Mouse (Mus musculus) right cerebral cortex, postnatal 4 days (tissue): ENCODE data around the gene Bmp2k.

Source experiments
- DNase-seq: peaks from one replicate; pipeline ENCODE4 v3.0.0-alpha.2; 2022

Bmp2k gene

DNA sequence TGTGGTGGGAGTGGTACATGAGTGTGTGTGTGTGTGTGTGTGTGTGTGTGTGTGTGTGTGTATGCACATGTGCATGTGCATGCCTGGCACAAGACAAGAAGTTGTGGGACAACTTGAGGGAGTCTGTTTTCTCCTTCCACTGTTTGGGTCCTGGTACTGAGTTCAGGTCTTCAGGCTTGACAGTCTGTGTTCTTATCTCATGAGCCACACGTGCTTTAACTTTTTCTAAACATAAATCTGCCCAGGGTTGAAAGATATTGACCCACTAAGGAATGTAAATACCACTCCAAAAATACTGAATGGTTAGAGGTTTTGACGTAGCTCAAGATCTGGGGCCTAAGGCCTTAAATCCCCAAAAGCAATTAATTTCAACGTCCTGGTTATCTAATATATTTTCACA is 23.8 kb upstream of the Bmp2k start:
- no peak for DNase-seq

DNA sequence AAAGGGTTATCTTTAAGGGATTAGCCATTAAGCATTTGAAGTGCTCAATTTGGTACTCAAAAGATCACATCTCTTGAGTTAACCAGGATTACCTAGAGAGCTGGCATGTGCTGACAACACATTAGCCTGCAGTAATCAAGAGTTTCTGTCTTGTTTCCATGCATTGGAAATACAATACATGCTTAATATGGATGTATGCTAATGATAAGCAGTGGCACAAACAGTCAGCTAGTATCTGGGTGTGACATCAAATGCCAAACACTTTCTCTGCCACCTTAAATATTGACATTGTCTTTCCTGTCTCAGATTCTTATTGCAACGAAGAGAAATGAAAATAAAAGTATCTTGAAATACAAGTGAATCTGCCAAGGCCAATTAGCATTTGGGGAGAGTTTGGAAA is 22.8 kb upstream of the Bmp2k start:
- no peak for DNase-seq

DNA sequence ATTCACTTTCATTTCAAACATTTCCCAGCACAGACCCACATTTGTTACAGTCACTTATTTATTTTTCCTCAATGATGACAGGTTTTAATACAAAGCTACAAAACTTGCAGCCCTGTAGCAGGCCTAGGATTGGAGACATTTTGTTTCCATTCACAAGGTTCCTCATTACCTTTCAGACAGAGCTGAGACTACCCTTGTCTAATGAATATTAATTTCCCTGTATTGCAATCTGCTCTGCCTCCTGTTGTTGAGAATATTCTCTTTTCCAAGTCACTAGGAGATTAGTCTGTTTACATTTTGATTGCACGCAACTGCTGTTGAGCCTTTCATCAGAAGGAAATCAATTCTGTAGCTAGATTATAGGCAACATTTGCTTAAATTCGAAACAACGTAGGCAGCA is 22.4 kb upstream of the Bmp2k start:
- no peak for DNase-seq

DNA sequence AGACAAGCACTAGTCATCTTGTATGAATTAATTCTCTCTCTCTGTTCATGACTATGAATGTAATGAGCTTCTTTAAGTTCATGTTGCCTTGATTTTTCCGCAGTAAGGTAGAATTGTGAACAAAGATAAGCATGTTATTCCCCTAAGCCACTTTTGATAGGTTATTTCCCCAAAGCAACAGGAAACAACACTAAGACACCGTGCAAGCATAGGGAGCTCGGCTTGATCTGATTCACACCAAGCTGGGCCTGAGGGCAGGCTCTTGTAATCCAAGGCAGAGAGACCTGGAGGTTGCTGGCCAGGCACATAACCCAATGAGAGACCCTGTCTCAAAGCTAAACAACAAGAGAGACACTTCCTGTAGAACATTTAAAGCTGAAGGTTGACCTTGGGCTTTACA is 21.3 kb upstream of the Bmp2k start:
- no peak for DNase-seq

DNA sequence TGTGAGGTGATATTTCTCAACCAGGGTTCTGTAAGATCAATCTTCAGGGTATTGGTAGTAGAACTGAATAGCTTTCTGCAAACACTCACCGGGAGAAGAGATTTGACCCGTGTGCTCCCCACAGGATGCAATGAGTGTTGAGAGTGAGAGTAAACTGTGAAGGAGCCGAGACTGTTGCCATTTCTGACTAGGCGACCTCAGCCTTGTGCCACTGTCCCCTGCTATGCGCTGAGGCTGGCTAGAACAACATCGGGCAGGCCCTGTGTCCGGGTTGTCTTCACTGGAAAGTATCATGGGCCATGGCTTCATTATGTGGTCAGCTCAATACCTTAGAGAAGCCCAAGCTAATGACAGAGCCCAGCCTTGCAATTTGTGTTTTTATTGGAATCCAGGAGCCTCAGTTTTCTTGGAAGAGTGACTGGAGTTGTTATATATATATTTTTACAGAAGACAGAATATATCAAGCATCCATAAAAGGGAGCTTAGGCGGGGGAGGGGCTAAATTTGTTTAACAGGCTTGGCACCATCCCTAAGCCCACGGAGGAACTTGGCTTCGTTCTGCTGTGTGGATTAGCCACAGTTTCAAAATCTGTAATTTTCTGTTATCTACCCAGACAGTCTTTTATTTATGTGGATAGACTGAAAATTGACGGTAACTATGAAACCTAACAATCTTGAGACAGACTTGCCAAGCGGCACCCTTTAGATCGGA is 18.0 kb upstream of the Bmp2k start:
- DNase-seq = no peak

DNA sequence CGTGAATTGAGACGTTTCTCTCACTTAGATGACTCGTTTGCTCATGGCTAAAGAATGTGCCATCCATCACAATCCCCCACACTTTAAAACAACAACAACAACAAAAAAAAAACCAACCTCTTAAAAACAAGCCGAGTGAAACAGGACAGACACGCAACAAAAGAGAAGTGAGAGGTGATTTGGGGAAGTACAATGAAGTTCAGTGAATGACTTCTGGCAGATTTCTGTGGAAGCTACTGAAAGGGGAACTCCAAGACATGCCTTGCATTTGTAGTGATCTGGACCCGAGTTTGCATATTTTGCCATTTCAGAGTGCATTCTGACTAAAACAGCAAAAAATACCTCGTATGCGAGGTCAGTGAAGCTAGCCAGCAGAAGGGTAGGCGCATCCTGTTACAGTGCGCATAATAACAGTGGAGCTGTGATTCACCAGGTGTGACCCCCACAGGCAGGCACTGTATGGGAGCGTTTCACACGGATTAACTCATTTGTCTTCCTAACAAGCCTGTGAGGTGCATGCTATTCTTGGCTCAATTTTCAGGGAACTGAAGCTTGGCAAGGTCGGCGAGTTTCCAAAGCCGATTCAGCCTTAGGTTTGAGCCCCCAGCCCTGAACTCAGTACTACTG is 17.4 kb upstream of the Bmp2k start:
- no peak for DNase-seq

DNA sequence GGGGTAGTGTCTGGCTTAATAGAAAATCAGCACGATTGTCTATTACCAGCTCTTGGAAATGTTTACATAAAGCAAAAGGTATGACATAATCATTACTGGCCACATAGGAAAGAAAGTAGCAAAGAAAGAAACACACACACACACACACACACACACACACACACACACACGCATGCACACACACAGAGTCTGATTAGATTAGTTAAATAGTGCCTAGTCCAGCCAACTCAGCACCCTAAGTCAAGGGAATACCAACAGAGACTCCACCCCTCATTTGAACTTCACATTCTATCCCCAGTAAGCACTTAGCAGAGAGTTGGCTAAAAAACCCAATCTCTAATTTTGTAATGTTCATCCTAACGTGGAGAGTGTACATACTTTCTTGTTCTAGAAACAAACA is 15.5 kb upstream of the Bmp2k start:
- DNase-seq = no peak

DNA sequence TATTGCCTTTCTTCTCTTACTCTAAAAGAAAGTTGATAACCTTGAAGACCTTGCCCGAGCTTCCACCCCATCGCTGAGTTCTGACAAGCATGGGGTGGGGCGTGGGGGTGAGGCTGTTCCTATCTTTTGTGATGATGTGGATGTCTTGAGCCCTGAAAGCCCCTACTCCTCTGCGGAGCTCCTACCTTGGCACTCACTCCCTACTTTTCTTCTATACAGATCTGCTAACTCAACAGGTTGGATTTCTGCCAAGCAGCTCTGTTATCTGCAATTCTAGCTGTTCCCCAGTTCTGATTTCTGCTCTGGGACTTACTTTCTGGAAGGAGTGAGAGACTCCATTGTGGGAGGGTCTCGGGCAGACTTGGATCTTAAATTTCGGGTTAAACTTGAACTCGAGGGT is 14.3 kb upstream of the Bmp2k start:
- DNase-seq = no peak

DNA sequence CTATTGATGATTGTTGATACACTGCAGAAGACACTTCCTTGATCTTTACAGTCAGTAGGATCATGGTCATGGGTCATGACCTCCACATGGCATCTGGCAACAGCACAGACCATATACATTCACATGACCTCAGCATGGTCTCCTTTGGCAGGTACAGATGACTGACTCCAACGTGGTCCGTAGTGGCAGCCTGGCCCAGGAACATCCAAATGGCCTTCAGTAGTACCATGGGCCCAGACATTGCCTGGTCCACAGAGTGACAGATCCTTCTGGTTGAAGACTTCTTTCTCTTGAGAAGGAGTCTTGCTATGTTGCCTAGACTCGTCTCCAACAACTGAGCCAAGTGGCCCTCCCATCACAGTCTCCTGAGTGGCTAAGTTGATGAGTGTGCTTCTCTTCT is 10.6 kb upstream of the Bmp2k start:
- no peak for DNase-seq

DNA sequence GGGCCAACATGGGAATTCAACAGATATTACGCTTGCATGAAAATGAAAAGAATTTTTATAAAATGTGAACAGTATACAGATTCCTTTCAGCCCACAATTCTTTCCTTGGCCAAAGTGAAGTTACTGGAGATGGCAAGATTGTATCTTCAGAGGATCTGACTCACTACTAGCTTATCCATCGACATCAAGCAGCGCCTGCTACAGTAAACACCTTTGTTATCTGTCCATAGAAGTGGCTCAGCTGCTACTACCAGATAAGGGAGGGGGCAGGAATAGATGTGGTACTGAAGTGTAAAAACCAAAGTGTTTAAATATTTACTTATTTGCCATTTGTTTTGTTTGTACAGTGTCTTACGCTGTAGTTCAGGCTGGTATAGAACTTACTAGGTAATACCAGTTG is 8.6 kb upstream of the Bmp2k start:
- no peak for DNase-seq

DNA sequence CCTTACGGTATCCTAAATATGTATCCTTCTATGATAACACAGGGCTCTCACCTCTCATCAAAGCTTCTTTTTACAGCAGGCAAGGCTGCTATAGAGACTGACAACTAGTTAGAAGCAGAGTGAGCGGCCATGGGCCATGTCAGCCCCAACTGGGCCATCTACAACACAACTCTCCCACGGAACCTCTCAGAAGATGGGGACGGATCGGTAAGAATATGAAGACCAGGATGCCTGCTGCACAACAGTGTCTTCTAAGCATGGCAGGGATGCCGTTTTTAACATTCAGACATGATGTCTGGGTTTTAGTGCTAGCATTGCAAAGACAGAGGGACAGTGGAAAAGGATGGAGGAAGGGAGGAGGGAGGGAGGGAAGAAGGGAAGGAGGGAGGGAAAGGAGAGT is 6.3 kb upstream of the Bmp2k start:
- DNase-seq = no peak

DNA sequence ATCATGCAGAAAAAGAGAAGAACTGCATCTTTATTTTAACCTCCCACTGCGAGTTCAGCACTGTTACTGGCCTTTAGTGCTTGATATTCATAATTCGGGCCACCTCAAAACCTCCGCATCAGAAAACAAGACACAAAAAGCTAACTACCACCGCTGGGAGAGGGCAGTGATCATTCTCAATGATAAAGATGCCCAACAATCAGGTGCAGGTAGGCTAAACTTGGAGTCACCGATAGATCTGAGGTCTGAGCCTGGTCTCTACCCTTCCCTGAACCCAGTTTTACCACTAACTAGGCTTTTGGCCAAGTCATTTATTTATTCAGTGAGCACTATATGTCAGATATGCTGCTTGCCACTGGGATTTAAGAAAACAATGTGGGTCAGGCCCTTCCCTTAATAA is 4.8 kb upstream of the Bmp2k start:
- no peak for DNase-seq

DNA sequence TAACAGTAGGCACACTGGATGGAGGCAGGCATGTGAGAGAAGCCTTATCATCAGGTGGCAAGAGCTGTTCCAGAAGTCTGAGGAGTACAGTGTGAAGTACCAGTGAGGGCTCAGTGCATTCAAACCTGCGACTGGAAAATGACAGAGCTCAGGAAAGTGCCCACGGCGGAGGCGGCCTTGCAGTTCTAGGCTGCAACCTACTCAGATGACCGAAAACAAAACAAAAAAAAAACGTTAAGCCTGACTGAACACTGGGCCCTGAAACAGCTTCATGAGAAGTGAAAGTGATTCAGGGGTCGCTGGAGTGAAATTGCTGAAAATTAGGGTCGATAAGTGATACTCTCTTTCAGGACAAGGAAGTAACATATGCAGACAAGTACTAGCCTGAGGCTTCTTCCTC is 4.4 kb upstream of the Bmp2k start:
- DNase-seq = no peak

DNA sequence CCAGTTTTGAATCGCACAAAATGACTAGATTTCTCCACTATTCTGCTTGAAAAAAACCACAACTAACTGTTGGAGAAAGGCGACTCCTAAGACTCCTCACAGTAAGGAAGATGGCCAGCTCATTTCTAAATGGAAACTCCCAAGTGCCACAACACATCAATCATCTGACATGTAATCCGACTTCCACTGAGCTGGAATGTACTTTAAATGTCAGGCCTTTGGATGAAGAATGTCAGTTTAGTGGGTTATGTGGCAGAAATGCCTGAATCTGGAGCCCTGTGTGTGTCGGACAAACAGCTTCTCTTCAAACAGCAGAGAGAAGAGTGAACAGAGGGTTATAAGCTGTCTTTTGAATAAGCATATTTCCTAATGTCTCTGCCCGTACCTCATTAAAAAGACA is 1.7 kb upstream of the Bmp2k start:
- DNase-seq = no peak

DNA sequence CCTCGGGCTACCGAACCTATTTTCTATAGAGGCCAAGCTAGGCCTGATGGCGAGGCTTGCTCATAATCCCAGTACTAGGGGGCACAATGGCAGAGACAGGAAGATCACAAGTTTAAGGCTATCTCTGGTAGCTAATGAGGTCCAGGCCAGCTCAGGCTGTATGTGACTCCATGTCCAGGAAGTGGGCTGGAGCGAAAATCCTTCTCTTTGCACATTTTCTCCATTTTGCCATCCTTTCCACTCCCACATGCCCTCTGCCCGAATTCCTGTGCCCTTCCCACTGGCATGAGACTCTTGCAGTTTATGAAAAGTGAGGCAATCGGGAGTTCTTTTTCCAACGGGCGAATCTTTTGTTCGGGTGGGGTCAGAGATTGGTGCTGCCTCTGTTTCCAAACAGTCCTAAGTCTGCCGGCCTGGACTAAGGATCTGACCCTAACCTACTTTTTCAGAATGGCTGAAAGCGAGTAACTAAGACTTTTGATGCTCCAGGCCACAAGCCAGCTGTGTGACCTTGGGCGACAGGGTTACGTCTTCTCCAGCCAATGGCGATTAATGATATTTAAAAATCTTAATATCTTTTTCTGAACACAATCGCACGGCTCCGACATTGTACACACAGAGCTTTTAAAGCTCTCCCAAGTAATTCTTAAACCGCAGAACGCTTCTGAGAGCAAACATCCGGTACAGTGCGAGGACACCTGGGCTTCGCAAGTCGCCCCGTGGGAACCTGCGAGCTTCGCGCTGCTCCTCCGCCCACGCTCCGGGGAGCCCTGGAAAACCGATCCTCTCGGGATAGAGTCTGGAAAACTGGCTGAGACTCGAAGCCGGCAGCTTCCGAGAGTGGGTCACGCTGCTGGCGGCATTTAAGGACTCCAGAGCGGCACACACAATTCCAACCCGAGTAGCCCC is 834 bp upstream of the Bmp2k start:
- DNase-seq = no peak

DNA sequence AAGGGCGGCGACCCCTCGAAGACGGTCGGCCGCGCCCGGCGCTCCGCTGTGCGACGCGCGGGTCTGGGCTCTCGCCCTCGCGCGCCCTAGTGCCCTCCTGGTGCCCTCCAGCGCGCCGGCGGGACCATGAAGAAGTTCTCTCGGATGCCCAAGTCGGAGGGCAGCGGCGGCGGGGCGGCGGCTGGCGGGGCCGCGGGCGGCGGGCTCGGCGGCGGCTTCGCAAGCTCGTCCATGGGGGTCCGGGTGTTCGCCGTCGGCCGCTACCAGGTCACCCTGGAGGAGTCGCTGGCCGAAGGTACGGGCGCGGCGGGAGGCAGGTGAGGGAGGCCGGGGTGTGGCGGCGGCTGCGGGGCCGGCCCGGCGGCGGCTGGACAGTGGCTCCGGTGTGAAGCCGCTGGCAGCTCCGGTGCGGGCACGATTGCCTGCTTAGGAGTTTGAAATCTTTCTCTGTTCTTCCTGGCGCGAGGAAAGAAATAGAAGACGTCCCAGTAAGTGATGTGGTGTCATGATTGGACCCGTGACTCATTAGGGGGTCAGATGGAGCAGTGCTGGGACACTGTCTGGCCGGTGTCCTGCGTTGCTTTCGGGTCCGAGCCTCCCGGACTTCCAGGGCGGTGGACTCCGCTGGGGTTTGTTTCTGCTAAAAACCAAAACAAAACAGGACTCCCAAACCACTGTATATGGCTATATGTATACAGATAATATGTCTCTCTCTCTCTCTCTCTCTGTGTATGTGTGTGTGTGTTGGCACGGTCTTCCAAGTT is 495 bp downstream of the Bmp2k start:
- no peak for DNase-seq

DNA sequence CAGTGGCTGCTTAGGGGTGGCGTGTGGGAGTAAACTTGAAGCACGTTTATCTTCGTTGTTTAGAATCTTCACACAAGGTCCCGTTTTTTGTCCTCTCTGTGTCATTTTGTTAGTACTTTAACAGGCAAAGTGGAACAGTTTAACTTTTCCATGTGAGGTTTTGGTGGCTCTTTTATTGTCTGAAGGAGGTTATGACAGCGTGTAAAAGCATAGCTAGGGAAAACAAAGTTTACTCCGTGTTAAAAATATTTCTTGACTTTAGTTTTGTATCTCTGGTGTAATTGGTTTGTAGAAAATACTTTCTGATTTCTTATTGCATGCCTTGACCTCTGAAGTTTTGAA is 1.0 kb downstream of the Bmp2k start:
- DNase-seq = no peak

DNA sequence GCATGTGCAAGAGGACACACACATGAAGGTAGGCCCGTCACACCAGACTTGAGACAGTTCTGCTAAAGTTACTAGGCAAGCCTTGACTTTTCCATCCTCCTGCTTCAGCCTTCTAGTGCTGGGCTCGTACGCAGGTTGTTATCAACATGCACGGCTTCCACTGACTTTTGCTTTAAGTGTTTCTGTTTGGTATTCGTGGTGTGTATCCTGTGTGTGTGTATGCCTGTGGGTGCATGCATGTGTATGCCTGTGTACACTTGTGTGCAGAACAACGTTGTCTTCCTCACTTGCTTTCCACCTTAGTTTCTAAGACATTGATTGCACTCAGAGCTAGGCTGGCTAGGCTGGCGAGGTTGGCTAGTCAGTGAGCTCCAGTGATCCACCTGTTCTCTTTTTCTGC is 2.1 kb downstream of the Bmp2k start:
- no peak for DNase-seq

DNA sequence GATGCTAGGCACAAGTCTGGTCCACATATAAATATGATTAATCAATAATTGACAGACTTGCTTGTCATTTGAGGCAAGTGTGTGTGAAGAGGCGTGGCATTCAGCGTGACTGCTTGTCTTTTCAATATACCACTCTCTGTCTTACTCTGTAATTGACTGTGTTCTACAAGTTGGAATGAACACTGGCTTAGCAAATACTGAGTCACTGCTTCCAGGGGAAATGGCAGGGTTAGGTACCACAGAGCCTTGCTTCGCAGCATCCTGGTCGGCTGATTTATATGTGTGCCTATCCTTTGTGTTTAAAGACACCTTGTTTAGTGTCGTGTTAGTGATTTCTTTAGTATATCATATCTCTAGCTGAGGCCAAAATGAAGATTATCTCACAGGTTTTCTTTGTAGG is 3.0 kb downstream of the Bmp2k start:
- DNase-seq = no peak

DNA sequence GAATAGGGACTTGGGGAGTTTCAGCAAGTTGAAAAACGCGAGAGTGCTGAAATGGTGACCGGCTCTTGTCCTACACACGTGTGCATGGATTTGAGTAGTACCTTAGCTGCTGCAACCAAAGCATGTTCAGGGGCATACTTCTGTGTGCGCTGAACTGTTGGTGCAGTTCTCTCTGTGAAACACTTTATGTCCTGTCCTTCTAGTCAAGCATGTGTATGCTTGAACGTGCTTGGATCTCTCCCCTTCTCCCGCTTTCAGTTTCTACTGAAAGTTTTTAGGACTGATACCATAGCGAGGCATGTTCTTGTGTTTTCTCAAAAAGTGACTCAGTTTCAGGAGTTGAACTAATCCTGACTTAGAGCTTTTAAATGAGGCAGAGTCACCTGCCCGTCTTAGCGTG is 3.7 kb downstream of the Bmp2k start:
- no peak for DNase-seq

DNA sequence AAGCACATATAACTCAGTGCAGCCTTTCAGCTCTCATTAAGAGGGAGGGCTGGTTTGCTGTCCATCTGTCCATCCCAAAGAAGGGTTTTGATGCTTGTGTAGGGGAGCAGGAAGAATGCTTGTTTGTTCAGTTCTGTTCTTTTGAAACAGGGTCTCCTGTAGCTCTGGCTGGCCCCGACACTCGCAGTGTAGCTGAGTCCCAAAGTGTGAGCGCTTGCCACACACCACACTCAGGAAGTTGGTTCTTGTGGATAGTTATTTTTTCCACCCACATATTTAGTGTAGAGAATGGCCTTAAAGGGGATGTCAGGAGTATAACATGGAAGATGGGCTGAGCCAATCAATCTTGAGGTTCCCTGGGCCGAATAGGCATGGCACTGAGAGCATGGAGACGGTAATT is 4.1 kb downstream of the Bmp2k start:
- DNase-seq = no peak

DNA sequence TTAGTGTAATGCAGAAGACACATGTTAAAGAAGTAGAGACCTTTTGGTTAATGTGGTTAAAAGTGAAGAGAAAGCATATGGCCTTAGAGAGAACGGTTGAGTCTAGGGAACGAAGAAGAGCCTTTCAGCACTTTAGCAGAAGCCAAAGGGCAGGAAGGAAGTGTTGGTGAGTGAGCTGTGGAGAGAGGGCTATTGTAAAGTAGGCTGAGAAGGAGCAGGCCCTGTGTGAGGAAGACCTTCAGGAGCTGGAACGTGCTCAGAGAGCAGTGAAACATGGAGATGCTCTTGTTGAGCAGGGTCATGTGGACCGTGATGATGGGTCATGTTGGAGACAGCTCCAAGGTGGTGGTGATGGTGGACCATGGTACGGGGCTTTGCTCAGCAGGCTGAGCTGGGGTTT is 4.8 kb downstream of the Bmp2k start:
- DNase-seq = no peak

DNA sequence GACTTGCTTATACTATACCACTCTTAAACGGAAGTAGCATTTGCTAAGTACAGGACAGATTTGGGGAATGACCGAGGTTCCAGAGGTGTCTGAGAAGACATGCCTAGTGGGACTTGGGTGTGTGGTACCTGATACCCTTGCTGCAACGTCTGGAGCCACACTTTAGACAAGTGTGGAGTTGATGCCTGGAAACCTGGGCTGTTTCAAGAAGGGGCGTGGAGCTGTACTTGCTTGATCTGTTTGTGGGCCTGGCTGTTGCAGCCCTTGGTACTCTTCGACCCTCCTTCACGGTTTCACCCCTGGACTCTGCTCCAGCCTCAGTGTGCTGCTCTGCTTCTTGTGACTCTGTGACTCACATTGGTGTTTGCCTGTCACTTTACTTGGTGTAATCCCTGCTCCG is 5.4 kb downstream of the Bmp2k start:
- no peak for DNase-seq
